Mouse (Mus musculus): ENCODE data around the gene Bex3. TPM values are rescaled to one million over a fixed set of nuclear protein-coding genes. Genes with fewer than 3 reads are reported as not detected.
A peak's percentile ranks its signal among the peaks of the same experiment; 100 is the strongest.
"Not testable (repeated sequence)": the region's sequence is repeated elsewhere in the genome, so short reads cannot be mapped to it uniquely, and the experiment has no call there.

Gene Bex3
- polyA plus RNA-seq (2011; ENCODE audit: insufficient read length, low read depth, missing spikeins): 197 and 203 TPM in 2 replicates

DNA sequence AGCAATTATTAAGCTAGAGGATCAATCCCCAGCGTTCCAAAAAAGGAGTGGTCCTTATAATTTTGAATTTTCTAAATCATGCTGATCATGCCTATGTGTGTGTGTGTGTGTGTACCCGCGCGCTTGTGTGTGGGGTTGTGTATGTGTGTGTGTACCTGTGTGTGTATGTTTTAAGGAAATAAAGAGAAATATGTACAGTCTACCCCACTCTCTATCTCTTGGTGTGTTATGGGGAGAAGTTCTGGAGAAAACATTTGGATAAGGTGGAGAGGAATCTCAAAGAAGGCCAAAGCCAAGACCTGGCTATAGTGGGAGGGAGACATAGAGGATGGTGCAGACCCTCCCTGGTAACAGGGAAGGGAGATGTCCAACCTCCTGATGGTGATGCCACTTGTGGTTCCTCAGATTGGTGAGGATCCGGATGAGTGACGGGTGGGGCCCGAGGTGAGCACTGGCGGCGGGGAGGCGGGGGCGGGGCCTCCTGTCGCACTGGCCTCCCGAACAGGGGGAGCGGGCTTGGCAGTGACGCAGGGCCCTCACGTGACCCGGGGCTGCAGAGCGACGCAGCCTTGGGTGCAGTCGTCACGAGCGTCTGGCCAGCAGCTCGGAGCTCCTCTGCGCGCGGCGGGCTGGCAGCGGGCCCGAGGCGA lies at the start of gene Bex3:
Bex3 (plus strand) TSS at position 511 of the 650 bp plus-strand sequence.
- H3K27ac ChIP-seq (ENCODE audit: insufficient read depth, low read length); H3K4me1 ChIP-seq (ENCODE audit: control insufficient read depth, insufficient read depth, low read length): not testable (repeated sequence)
- H3K4me3 ChIP-seq (ENCODE audit: insufficient read depth, low read length): peak within 1 kb of the TSS; percentile 34

DNA sequence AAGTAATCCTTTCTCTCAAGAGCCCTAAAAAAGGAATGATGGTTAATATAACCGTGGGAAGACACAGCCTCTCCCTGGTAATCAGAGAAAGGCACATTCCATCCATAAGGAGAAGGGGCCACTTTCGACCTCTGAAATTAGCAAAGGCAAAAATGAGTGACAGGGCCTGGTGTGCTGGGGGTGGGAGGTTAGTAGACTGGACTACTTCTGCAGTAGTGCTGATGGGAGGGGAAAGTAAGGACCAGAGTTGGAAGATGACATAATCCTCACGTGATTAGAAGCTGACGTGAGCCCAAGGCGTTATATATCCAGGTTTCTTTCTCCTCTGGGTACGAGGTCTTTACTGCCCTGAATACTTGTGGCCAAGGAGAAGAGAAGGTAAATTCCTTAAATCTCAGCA lies 46.3 kb upstream of the Bex3 start:
- Histone ChIP-seq H3K4me1 (ENCODE audit: control insufficient read depth, insufficient read depth, low read length) (no peaks in the 10 kb centered on the region), H3K4me3 (ENCODE audit: insufficient read depth, low read length) (no peak overlapping the region), H3K27ac (ENCODE audit: insufficient read depth, low read length) (no peak overlapping the region)
- no peak for TF ChIP-seq CTCF (IDR thresholded peaks at IDR 0.05; ENCODE audit: borderline replicate concordance, insufficient read depth, low read length)
- TF ChIP-seq POLR2A (IDR thresholded peaks at IDR 0.05; ENCODE audit: low read depth, low read length): no peak

DNA sequence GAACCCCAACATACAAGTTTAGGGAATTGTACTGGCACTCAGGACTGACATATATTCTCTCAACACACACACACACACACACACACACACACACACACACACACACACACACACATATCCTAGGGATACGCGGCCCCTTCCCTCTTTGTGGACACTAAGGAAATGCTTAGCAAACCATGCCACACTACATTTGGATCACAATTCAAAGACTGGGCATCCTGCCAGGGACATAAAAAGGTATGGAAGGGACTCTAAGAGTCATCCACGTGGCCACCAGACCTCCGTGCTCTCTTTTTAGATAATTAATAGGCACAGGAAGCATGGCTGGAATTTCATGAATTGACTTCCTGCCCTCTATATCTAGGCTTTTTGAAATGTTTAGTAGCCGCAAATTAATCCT lies 42.3 kb upstream of the Bex3 start:
- H3K4me1 ChIP-seq (ENCODE audit: control insufficient read depth, insufficient read depth, low read length): no peaks in the 10 kb centered on the region
- no peak overlapping the region for H3K27ac ChIP-seq (ENCODE audit: insufficient read depth, low read length)
- TF ChIP-seq CTCF (IDR thresholded peaks at IDR 0.05; ENCODE audit: borderline replicate concordance, insufficient read depth, low read length) (no peak), POLR2A (IDR thresholded peaks at IDR 0.05; ENCODE audit: low read depth, low read length) (no peak)

DNA sequence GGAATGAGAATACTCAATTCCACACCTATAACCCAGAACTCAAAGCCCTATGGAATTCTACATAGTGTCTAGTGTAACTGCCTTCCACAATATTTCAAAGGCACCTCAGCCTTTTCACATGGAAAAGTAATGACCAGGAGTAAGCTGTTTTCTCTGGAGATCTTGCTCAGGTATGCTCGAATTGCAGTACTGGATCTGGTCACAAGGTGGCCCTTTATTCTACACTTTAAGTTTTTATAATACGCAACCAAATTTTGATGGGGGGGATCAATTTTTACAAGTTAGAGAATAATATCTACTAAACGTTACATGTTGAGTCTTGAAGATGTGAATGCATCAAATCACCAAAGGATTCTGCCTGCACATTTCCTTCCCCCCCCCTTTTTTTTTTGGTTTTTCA lies 31.9 kb upstream of the Bex3 start:
- H3K4me1 ChIP-seq (ENCODE audit: control insufficient read depth, insufficient read depth, low read length): no peaks in the 10 kb centered on the region
- TF ChIP-seq POLR2A (IDR thresholded peaks at IDR 0.05; ENCODE audit: low read depth, low read length): no peak
- TF ChIP-seq CTCF (IDR thresholded peaks at IDR 0.05; ENCODE audit: borderline replicate concordance, insufficient read depth, low read length): no peak
- no peak overlapping the region for H3K4me3 ChIP-seq (ENCODE audit: insufficient read depth, low read length)
- H3K27ac ChIP-seq (ENCODE audit: insufficient read depth, low read length): no peak overlapping the region

More for the DNA sequence above, 42.3 kb upstream of the Bex3 start:
- H3K4me3 ChIP-seq (ENCODE audit: insufficient read depth, low read length): no peak overlapping the region

DNA sequence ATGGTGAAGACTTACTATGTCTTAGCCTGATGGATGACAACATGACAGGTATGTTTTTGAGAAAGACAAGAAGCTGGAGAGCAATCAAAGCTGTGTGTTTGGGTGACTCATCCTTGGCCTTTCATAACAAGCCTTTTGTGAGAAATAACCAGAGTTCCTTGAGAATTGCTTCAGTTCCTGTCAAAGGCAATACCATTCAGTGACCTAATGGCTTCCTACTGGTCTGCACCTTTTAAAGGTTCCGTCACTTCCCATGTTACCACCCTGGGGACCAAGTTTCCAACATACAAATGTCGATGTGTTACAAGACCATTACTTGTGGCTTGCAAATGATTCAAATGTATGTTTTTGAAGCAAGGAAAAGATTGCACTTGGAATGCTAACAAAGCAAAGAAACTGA lies 26.9 kb upstream of the Bex3 start:
- TF ChIP-seq CTCF (IDR thresholded peaks at IDR 0.05; ENCODE audit: borderline replicate concordance, insufficient read depth, low read length) (no peak), POLR2A (IDR thresholded peaks at IDR 0.05; ENCODE audit: low read depth, low read length) (no peak)
- no peaks in the 10 kb centered on the region; the same call in 1 of the 2 replicates for H3K4me1 ChIP-seq (ENCODE audit: control insufficient read depth, insufficient read depth, low read length)
- no peak overlapping the region for H3K4me3 ChIP-seq (ENCODE audit: insufficient read depth, low read length)
- H3K27ac ChIP-seq (ENCODE audit: insufficient read depth, low read length): no peak overlapping the region

DNA sequence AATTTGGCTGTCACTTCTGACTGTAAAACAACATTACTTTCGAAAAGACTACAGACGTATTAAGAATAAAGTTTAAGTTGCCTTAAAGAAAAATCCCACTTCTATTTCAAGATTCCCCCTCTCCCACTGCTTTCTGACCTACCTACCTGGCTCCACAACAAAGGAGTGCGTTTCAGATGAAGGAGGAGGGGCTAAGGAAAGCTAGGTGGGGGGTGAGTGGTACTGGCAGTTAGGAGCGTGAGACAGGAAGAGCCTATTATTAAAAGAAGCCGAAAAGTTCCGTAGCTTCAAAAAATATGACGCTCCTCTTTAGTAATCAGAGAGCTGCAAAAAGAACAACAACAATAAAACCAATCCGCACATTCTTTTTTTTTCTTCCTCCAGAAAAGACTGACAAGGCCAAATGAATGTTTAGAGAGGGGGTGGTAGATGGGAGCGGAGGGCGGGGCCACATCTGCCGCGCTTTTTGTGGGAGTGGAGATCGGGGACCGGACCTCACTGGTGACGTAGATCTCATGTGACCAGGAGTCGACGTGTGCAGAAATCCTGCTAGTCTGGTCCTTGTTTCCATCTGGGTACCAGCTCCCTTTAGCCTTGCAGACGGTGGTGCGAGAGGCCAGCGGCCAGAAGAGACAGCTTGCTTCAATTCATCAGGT lies 25.4 kb upstream of the Bex3 start, which contains the start of gene Tceal9:
Tceal9 (plus strand) TSS at position 506 of the 656 bp plus-strand sequence.
- Histone ChIP-seq H3K4me1 (ENCODE audit: control insufficient read depth, insufficient read depth, low read length) (no peaks in the 10 kb centered on the region; the same call in 1 of the 2 replicates), H3K4me3 (ENCODE audit: insufficient read depth, low read length) (peak within 1 kb of the TSS; percentile 68), H3K27ac (ENCODE audit: insufficient read depth, low read length) (peak within 1 kb of the TSS; percentile 82)
- TF ChIP-seq CTCF (IDR thresholded peaks at IDR 0.05; ENCODE audit: borderline replicate concordance, insufficient read depth, low read length) (no peak), POLR2A (IDR thresholded peaks at IDR 0.05; ENCODE audit: low read depth, low read length) (peak; percentile 98)

DNA sequence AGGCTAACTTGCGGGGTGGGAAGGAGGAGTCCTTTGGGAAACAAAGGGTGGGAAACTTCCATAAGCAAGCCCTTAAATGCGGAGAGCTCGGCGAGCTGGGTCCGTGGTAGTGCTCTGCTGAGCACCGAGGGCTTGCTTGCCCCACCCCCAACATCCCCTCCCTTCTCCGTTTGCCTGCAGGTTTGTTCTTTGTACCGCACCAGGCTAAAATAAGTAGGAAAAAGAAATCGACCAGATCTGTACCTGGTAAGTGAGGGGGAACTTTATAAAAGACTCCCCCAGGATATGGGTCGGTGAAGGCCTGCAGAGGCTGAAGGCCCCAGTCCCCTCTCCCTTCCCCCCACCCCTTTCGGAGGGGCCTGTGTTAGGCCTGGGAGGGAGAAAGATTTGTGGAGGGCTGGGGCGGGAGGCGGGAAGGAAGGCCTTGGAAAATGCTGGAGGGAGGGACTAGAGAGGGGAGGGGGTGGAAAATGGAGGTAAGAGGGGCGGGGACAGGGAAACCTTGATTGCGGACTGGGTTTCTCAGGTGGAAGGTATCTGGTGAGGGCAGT lies 24.5 kb upstream of the Bex3 start:
- no peaks in the 10 kb centered on the region; the same call in 1 of the 2 replicates for H3K4me1 ChIP-seq (ENCODE audit: control insufficient read depth, insufficient read depth, low read length)
- H3K27ac ChIP-seq (ENCODE audit: insufficient read depth, low read length): peak overlapping the region; percentile 82
- TF ChIP-seq POLR2A (IDR thresholded peaks at IDR 0.05; ENCODE audit: low read depth, low read length) (no peak), CTCF (IDR thresholded peaks at IDR 0.05; ENCODE audit: borderline replicate concordance, insufficient read depth, low read length) (no peak)
- H3K4me3 ChIP-seq (ENCODE audit: insufficient read depth, low read length): peak overlapping the region; percentile 68

DNA sequence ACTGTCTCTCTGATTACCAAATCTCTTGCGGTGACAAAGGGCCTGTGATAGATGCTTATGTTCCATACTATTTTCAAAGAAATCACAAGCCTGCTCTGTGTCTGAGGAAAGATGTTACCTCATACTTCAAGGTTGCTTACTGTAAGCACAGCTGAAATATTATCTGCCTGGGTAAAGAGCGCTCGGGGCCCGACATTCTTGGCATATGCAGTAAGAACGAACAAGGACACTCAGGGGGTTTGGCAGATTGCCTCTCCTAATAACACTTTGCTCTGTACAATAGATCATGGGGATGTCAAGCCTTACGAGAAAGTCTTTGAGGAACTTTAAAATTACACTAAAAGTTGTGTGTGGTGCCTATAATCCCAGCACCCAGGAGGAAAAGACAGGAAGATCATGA lies 21.2 kb upstream of the Bex3 start:
- Histone ChIP-seq H3K4me3 (ENCODE audit: insufficient read depth, low read length) (no peak overlapping the region), H3K4me1 (ENCODE audit: control insufficient read depth, insufficient read depth, low read length) (no peaks in the 10 kb centered on the region; the same call in 1 of the 2 replicates), H3K27ac (ENCODE audit: insufficient read depth, low read length) (no peak overlapping the region)
- TF ChIP-seq CTCF (IDR thresholded peaks at IDR 0.05; ENCODE audit: borderline replicate concordance, insufficient read depth, low read length) (no peak), POLR2A (IDR thresholded peaks at IDR 0.05; ENCODE audit: low read depth, low read length) (no peak)

DNA sequence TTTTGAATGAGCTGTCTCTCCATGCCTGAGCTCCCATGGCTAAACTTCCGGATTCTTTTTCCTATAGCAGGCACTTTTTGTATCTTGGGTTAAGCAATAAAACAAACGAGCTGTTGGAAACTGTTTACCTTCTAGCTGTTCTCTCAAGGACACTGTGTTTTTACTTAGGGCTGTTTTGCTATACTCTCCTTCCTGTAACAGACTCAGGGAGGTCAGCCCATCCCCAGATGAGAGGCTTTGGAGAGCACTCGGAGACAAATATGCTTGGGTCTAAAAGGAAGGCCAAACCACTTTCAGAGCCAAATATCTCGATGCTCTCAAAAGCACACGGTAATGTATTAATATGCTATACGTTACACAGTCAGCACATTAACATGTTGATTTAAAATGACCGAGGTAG lies 20.4 kb upstream of the Bex3 start:
- Histone ChIP-seq H3K4me1 (ENCODE audit: control insufficient read depth, insufficient read depth, low read length) (no peaks in the 10 kb centered on the region; the same call in 1 of the 2 replicates), H3K4me3 (ENCODE audit: insufficient read depth, low read length) (no peak overlapping the region), H3K27ac (ENCODE audit: insufficient read depth, low read length) (no peak overlapping the region)
- TF ChIP-seq POLR2A (IDR thresholded peaks at IDR 0.05; ENCODE audit: low read depth, low read length) (no peak), CTCF (IDR thresholded peaks at IDR 0.05; ENCODE audit: borderline replicate concordance, insufficient read depth, low read length) (no peak)
